Mouse (Mus musculus): ENCODE measurements around the gene Rbms3. TPM values are rescaled to one million over a fixed set of nuclear protein-coding genes. Genes with fewer than 3 reads are reported as not detected.

Gene Rbms3
- polyA plus RNA-seq, 1 experiment from 2014 or later: 44.5 TPM

DNA sequence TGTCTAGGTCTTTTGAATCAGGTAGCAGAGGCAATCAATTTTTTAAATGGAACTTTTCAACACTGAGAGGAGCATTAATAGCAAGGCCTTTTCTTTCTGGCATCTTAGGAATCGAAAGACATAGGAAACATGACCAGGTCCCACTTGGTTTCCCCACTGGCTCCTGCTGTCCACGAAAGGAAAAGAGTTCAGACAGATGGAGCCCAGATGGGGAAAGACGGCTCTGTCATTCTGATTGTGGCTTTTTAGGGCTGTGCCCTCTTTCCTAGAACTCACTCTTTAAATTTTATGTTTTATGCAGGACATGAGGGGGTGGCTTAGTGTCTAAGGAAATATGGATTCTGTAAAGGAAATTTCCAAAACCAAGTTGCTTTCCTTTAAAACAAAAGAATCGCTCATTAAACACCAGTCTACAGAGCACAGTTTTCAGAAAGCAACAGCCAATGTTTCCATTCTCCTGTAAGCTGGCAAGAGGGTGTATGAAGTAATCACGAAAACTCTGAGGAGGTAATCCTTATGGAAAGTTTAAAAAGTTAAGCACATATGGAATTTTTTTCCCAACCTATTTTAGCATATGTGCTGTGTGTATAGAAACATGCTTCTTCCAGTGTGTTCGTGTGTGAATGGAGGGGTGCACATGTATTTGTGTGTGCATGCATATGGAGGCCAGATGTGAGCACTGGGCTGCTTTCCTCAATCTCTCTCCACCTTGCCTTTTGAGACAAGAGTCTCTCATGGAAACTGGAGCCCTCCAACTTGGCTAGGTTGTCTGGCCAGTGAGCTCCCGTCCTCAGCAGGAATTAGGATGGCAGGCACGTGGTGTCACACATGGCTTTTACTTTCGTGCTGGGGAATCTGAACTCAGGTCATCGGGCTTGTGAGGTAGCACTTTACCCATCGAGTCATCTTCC is 843.3 kb downstream of the Rbms3 start:
- 80% methylated on average over 11 of the region's 11 CpGs for WGBS
- no peak for TF ChIP-seq CTCF (IDR thresholded peaks at IDR 0.05; ENCODE audit: low read depth)

DNA sequence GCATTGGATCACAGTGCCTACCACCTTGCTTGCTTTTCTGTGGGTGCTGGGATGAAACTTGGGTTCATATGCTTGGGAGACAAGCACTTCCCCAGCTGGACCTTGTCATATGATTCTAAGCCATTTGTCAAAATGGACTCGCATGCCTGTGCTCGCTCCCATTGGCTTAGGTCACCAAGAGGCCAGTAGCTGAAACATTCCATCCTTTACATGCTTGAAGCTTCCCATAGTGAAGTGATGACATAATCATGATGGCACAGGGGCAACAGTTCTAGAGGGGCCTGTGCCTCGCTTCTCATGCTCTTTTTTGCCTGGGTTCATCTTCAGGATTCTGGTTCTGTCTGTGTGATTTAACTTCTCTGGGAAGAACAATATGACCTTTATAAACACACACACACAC is 857.9 kb downstream of the Rbms3 start:
- Histone ChIP-seq H3K4me2 (ENCODE audit: low read length) (no peak overlapping the region), H3K9ac (ENCODE audit: low read depth, low read length) (no peak overlapping the region), H3K4me1 (replicated peaks; ENCODE audit: insufficient read depth, low read length) (0 out of 2 replicates have a peak, but pooled peaks cover 7% of the 10 kb centered on the region), H3K9me3 (replicated peaks; ENCODE audit: low read length) (no peaks in the 10 kb centered on the region), H3K4me3 (replicated peaks; ENCODE audit: low read depth, low read length) (no peak overlapping the region), H3K27ac (no peak overlapping the region; the same call in 1 of the 2 replicates), H3K27me3 (ENCODE audit: insufficient read depth, low read length) (no peaks in the 10 kb centered on the region), H3K36me3 (ENCODE audit: insufficient read depth, low read length) (no peaks in the 10 kb centered on the region)
- DNase-seq (ENCODE audit: low spot score): peak; percentile 67
- TF ChIP-seq CTCF (IDR thresholded peaks at IDR 0.05; ENCODE audit: low read depth): no peak
- 62% methylated on average over 3 of the region's 3 CpGs for WGBS
- ATAC-seq (replicated peaks; ENCODE audit: low FRiP score, low read depth): no peak

More for the DNA sequence above, 843.3 kb downstream of the Rbms3 start:
- Histone ChIP-seq H3K27ac (no peak overlapping the region), H3K9me3 (replicated peaks; ENCODE audit: low read length) (no peaks in the 10 kb centered on the region), H3K4me3 (replicated peaks; ENCODE audit: low read depth, low read length) (no peak overlapping the region), H3K9ac (ENCODE audit: low read depth, low read length) (no peak overlapping the region), H3K4me1 (replicated peaks; ENCODE audit: insufficient read depth, low read length) (no peaks in the 10 kb centered on the region), H3K4me2 (ENCODE audit: low read length) (no peak overlapping the region), H3K27me3 (ENCODE audit: insufficient read depth, low read length) (no peaks in the 10 kb centered on the region), H3K36me3 (ENCODE audit: insufficient read depth, low read length) (0 out of 2 replicates have a peak, but pooled peaks cover 3% of the 10 kb centered on the region)
- ATAC-seq (replicated peaks; ENCODE audit: low FRiP score, low read depth) (no peak), DNase-seq (ENCODE audit: low spot score) (no peak)

DNA sequence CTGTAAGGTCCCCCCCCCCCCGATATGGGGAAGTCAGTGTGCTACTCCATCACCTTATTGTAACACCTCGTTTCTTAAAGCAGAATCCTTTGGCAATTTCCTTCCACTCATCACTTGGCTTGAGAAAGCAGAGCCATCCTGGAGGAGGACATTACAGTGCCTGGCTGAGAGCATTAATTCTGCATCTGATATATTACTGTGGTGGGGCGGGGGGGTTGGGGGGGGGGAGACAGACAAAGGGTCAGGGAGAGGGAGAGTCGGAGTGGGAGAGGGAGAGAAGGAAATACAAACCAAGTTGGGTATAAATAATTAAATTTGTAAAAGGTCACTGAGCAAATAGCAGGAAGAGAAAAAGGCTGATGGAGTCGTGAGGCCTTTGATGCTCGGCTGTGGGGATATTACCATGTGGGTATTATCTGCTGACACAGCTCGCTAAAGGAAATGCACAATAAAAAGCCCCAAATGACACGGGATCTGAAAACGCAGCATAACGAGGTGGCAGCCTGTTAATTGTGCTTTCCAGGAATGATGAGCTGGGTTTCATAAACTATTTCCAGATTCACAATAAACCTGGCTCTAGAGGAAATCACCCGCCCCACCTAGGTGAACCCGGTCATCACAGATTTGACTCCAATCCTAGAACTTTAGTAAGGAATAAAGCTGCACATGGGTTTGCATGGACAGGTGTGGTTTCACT is 860.2 kb downstream of the Rbms3 start:
- ATAC-seq (replicated peaks; ENCODE audit: low FRiP score, low read depth): no peak
- WGBS: 26% methylated on average over 12 of the region's 12 CpGs
- DNase-seq (ENCODE audit: low spot score): peak; percentile 40
- TF ChIP-seq CTCF (IDR thresholded peaks at IDR 0.05; ENCODE audit: low read depth): no peak
- Histone ChIP-seq H3K27ac (no peak overlapping the region), H3K27me3 (ENCODE audit: insufficient read depth, low read length) (no peaks in the 10 kb centered on the region), H3K4me2 (ENCODE audit: low read length) (no peak overlapping the region), H3K9ac (ENCODE audit: low read depth, low read length) (no peak overlapping the region), H3K36me3 (ENCODE audit: insufficient read depth, low read length) (no peaks in the 10 kb centered on the region), H3K4me1 (replicated peaks; ENCODE audit: insufficient read depth, low read length) (0 out of 2 replicates have a peak, but pooled peaks cover 7% of the 10 kb centered on the region), H3K9me3 (replicated peaks; ENCODE audit: low read length) (no peaks in the 10 kb centered on the region), H3K4me3 (replicated peaks; ENCODE audit: low read depth, low read length) (no peak overlapping the region)

DNA sequence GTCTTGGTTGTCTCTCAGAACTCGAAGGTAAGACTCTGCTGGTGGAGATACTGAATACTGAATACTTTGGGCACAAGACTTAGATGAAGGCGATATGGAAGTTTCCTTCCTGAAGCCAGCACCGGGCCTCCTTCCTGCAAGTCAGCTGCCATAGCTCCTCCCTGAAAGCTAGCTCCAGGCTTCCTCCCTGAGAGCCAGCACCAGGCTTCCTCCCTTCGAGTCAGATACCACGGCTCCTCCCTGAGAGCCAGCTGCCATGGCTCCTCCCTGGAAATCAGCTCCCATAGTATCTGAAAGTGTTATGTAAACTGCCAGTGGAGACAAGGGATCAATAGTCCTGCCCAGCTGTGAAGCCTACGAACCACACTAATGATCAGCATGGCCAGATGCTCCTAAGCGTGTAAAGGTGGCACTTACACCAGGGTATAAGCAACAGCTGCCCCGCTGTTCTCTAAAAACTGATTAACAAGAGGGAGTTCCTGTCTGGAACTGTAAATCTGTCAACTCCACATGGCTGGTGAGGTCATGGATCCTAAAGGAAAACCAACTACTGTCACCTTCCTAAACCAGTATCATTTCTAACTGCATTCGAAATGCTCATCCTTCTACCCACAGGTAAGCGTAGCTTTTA is 867.2 kb downstream of the Rbms3 start:
- no peak for TF ChIP-seq CTCF (IDR thresholded peaks at IDR 0.05; ENCODE audit: low read depth)
- Histone ChIP-seq H3K4me3 (replicated peaks; ENCODE audit: low read depth, low read length) (no peak overlapping the region), H3K27ac (peak overlapping the region; percentile 57; the same call in 1 of the 2 replicates), H3K4me2 (ENCODE audit: low read length) (peak overlapping the region; percentile 29), H3K36me3 (ENCODE audit: insufficient read depth, low read length) (no peaks in the 10 kb centered on the region), H3K9ac (ENCODE audit: low read depth, low read length) (no peak overlapping the region), H3K4me1 (replicated peaks; ENCODE audit: insufficient read depth, low read length) (0 out of 2 replicates have a peak, but pooled peaks cover 12% of the 10 kb centered on the region), H3K27me3 (ENCODE audit: insufficient read depth, low read length) (no peaks in the 10 kb centered on the region), H3K9me3 (replicated peaks; ENCODE audit: low read length) (no peaks in the 10 kb centered on the region)
- peak; percentile 78 for DNase-seq (ENCODE audit: low spot score)
- peak; percentile 54 for ATAC-seq (replicated peaks; ENCODE audit: low FRiP score, low read depth)
- WGBS: 31% methylated on average over 10 of the region's 10 CpGs

DNA sequence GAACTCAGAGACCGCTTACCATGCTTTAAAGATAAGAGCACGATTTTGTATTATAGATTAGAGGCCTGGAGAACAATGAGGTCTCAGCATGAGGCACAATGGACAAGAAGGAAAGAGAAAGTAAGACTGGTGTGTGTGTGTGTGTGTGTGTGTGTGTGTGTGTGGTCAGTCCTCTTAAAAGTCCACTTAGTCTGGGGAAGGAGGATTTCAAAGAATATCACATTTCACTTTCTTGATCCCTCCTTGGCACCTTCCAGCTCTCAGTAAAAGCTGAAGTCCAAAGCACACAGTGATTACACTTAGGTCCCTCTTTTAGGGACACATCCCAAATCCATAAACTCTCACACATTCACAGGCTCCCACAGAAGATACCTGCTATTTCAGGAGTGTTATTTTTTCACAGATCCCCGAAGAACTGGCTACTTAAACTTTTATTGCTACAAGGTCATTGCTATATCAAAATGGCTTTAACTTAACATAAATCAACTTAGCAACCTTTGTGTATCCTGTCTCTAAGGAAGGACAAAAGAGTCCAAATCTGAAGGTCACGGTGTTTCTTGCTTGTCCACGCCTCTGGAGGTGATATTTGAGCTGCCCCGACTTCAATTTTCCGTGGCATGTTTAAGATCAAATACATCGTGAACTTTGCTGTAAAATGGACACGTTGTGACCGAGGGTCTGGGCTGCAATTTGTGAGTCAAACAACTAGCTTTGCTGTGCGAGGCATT is 880.7 kb downstream of the Rbms3 start:
- no peaks in the 10 kb centered on the region for H3K36me3 ChIP-seq (ENCODE audit: insufficient read depth, low read length)
- 27% methylated on average over 11 of the region's 11 CpGs for WGBS
- H3K4me3 ChIP-seq (replicated peaks; ENCODE audit: low read depth, low read length): no peak overlapping the region
- H3K27ac ChIP-seq: no peak overlapping the region
- H3K4me1 ChIP-seq (replicated peaks; ENCODE audit: insufficient read depth, low read length): no peaks in the 10 kb centered on the region
- no peak overlapping the region for H3K9ac ChIP-seq (ENCODE audit: low read depth, low read length)
- DNase-seq (ENCODE audit: low spot score) (peak; percentile 68), ATAC-seq (replicated peaks; ENCODE audit: low FRiP score, low read depth) (no peak)
- no peaks in the 10 kb centered on the region for H3K27me3 ChIP-seq (ENCODE audit: insufficient read depth, low read length)
- H3K4me2 ChIP-seq (ENCODE audit: low read length): no peak overlapping the region
- H3K9me3 ChIP-seq (replicated peaks; ENCODE audit: low read length): no peaks in the 10 kb centered on the region
- TF ChIP-seq CTCF (IDR thresholded peaks at IDR 0.05; ENCODE audit: low read depth): no peak

Measured in kidney, postnatal 0 days (tissue).